Mouse (Mus musculus): ENCODE measurements around the gene Sipa1l2. TPM values are rescaled to one million over a fixed set of nuclear protein-coding genes. Genes with fewer than 3 reads are reported as not detected.

Sipa1l2 gene
- 27.5 and 31.8 TPM in 2 replicates for polyA plus RNA-seq (2015; fragmentation: Nextera tagmentation; extraction: Ambion mirVana)

GRCm38 (mm10) chr8:125569533-125570365, at the start of gene Sipa1l2:
TSS of gene Sipa1l2 (minus strand) at chr8:125569808.
- H3K27ac ChIP-seq, result peak within 1 kb of the TSS; percentile 85
- WGBS, result under 1% methylated on average over 111 of the region's 129 CpGs
- H3K9me3 ChIP-seq, result no peaks in the 10 kb centered on the region
- peaks cover 18% of the 10 kb centered on the region; the same call in 1 of the 2 replicates for H3K27me3 ChIP-seq
- ATAC-seq, result peak; percentile 90
- H3K4me1 ChIP-seq (replicated peaks), result peaks cover 38% of the 10 kb centered on the region
- H3K36me3 ChIP-seq, result no peaks in the 10 kb centered on the region
- peak within 1 kb of the TSS; percentile 83 for H3K4me3 ChIP-seq (replicated peaks)
- peak within 1 kb of the TSS; percentile 90 for H3K9ac ChIP-seq (replicated peaks)
- peak within 1 kb of the TSS; percentile 71 for H3K4me2 ChIP-seq (replicated peaks)

GRCm38 (mm10) chr8:125618543-125619335, 49.1 kb upstream of the Sipa1l2 start:
- no peak for ATAC-seq
- Histone ChIP-seq H3K36me3 (no peaks in the 10 kb centered on the region), H3K27me3 (no peaks in the 10 kb centered on the region), H3K4me2 (replicated peaks) (no peak overlapping the region), H3K27ac (no peak overlapping the region), H3K4me3 (replicated peaks) (no peak overlapping the region), H3K4me1 (replicated peaks) (peaks cover 16% of the 10 kb centered on the region), H3K9ac (replicated peaks) (no peak overlapping the region), H3K9me3 (no peaks in the 10 kb centered on the region)
- 82% methylated on average over 16 of the region's 16 CpGs for WGBS

GRCm38 (mm10) chr8:125616935-125617334, 47.3 kb upstream of the Sipa1l2 start:
- Histone ChIP-seq H3K27me3 (no peaks in the 10 kb centered on the region), H3K9me3 (no peaks in the 10 kb centered on the region), H3K9ac (replicated peaks) (no peak overlapping the region), H3K4me2 (replicated peaks) (no peak overlapping the region), H3K4me1 (replicated peaks) (peaks cover 16% of the 10 kb centered on the region), H3K36me3 (no peaks in the 10 kb centered on the region), H3K4me3 (replicated peaks) (no peak overlapping the region), H3K27ac (no peak overlapping the region)
- WGBS, result 81% methylated on average over 5 of the region's 5 CpGs
- no peak for ATAC-seq

GRCm38 (mm10) chr8:125616039-125616438, 46.4 kb upstream of the Sipa1l2 start:
- Histone ChIP-seq H3K27ac (no peak overlapping the region), H3K9ac (replicated peaks) (no peak overlapping the region), H3K27me3 (no peaks in the 10 kb centered on the region), H3K4me1 (replicated peaks) (peaks cover 16% of the 10 kb centered on the region), H3K4me3 (replicated peaks) (no peak overlapping the region), H3K9me3 (no peaks in the 10 kb centered on the region), H3K36me3 (no peaks in the 10 kb centered on the region), H3K4me2 (replicated peaks) (no peak overlapping the region)
- ATAC-seq, result no peak
- WGBS, result 86% methylated on average over 3 of the region's 3 CpGs

- Histone ChIP-seq H3K36me3 (no peaks in the 10 kb centered on the region), H3K4me3 (replicated peaks) (no peak overlapping the region), H3K9me3 (no peaks in the 10 kb centered on the region), H3K27me3 (no peaks in the 10 kb centered on the region), H3K4me1 (replicated peaks) (no peaks in the 10 kb centered on the region), H3K9ac (replicated peaks) (no peak overlapping the region), H3K4me2 (replicated peaks) (no peak overlapping the region), H3K27ac (no peak overlapping the region)
- WGBS, result 92% methylated on average over 2 of the region's 2 CpGs
- ATAC-seq, result no peak
Observed at GRCm38 (mm10) chr8:125613552-125613951, 43.9 kb upstream of the Sipa1l2 start.

GRCm38 (mm10) chr8:125611799-125612560, 42.4 kb upstream of the Sipa1l2 start:
- WGBS, result 89% methylated on average over 21 of the region's 21 CpGs

GRCm38 (mm10) chr8:125611024-125611798, 41.6 kb upstream of the Sipa1l2 start:
- H3K27ac ChIP-seq, result no peak overlapping the region
- H3K9me3 ChIP-seq, result no peaks in the 10 kb centered on the region
- ATAC-seq, result no peak

More at GRCm38 (mm10) chr8:125611799-125612560, 42.4 kb upstream of the Sipa1l2 start:
- Histone ChIP-seq H3K36me3 (no peaks in the 10 kb centered on the region), H3K9me3 (no peaks in the 10 kb centered on the region), H3K27ac (no peak overlapping the region), H3K27me3 (no peaks in the 10 kb centered on the region), H3K4me3 (replicated peaks) (no peak overlapping the region), H3K4me2 (replicated peaks) (no peak overlapping the region), H3K4me1 (replicated peaks) (no peaks in the 10 kb centered on the region), H3K9ac (replicated peaks) (no peak overlapping the region)
- ATAC-seq, result no peak

GRCm38 (mm10) chr8:125609737-125610136, 40.1 kb upstream of the Sipa1l2 start:
- H3K4me1 ChIP-seq (replicated peaks), result no peaks in the 10 kb centered on the region
- H3K9me3 ChIP-seq, result no peaks in the 10 kb centered on the region
- 88% methylated on average over 6 of the region's 6 CpGs for WGBS

More at GRCm38 (mm10) chr8:125611024-125611798, 41.6 kb upstream of the Sipa1l2 start:
- no peak overlapping the region for H3K4me3 ChIP-seq (replicated peaks)
- H3K4me2 ChIP-seq (replicated peaks), result no peak overlapping the region
- 89% methylated on average over 10 of the region's 10 CpGs for WGBS
- no peaks in the 10 kb centered on the region for H3K4me1 ChIP-seq (replicated peaks)
- H3K9ac ChIP-seq (replicated peaks), result no peak overlapping the region
- H3K36me3 ChIP-seq, result no peaks in the 10 kb centered on the region
- no peaks in the 10 kb centered on the region for H3K27me3 ChIP-seq

GRCm38 (mm10) chr8:125607714-125608223, 38.2 kb upstream of the Sipa1l2 start:
- WGBS, result 92% methylated on average over 4 of the region's 4 CpGs
- no peak for ATAC-seq

More at GRCm38 (mm10) chr8:125609737-125610136, 40.1 kb upstream of the Sipa1l2 start:
- H3K27ac ChIP-seq, result no peak overlapping the region
- no peak overlapping the region for H3K4me3 ChIP-seq (replicated peaks)
- H3K9ac ChIP-seq (replicated peaks), result no peak overlapping the region
- H3K27me3 ChIP-seq, result no peaks in the 10 kb centered on the region
- no peak for ATAC-seq
- no peaks in the 10 kb centered on the region for H3K36me3 ChIP-seq
- H3K4me2 ChIP-seq (replicated peaks), result no peak overlapping the region

GRCm38 (mm10) chr8:125606937-125607336, 37.3 kb upstream of the Sipa1l2 start:
- H3K27ac ChIP-seq, result no peak overlapping the region
- no peaks in the 10 kb centered on the region for H3K4me1 ChIP-seq (replicated peaks)
- 75% methylated on average over 3 of the region's 3 CpGs for WGBS
- no peak overlapping the region for H3K4me3 ChIP-seq (replicated peaks)
- no peak for ATAC-seq
- no peaks in the 10 kb centered on the region for H3K27me3 ChIP-seq
- no peaks in the 10 kb centered on the region for H3K36me3 ChIP-seq
- no peak overlapping the region for H3K9ac ChIP-seq (replicated peaks)
- no peaks in the 10 kb centered on the region for H3K9me3 ChIP-seq
- no peak overlapping the region for H3K4me2 ChIP-seq (replicated peaks)

More at GRCm38 (mm10) chr8:125607714-125608223, 38.2 kb upstream of the Sipa1l2 start:
- Histone ChIP-seq H3K27me3 (no peaks in the 10 kb centered on the region), H3K4me1 (replicated peaks) (no peaks in the 10 kb centered on the region), H3K9ac (replicated peaks) (no peak overlapping the region), H3K4me3 (replicated peaks) (no peak overlapping the region), H3K9me3 (no peaks in the 10 kb centered on the region), H3K4me2 (replicated peaks) (no peak overlapping the region), H3K27ac (no peak overlapping the region), H3K36me3 (no peaks in the 10 kb centered on the region)

All from midbrain, embryonic 13.5 days (tissue).